Comparison of ENCODE assay signal across 16 mouse cellular contexts in genomic region chr13:49133125-49133524, GRCm38 (mm10). TPM values are rescaled to one million over a fixed set of nuclear protein-coding genes. Genes with fewer than 3 reads are reported as not detected.
DNase-seq lines count a peak whose midpoint lies in the region; ATAC-seq lines count a peak whose summit lies in the region.
"Had no signal": no experiment of that assay in that cellular context is flagged by ENCODE, and none has a peak within 500 bp of the region (broad histone marks: within the 10 kb centered on the region; RNA-seq: fewer than 3 reads in every experiment).

No protein-coding gene starts in this region.

- no peak for ATAC-seq in midbrain, embryonic 15.5 days (replicated peaks)
- no peak for ATAC-seq in hindbrain, embryonic 12.5 days (ENCODE audit: low FRiP score)
- ATAC-seq: activated CD4-positive, CD25-positive, alpha-beta regulatory T cell, adult 4 months had no signal

- H3K4me2 ChIP-seq in midbrain, embryonic 15.5 days = no peak overlapping the region
- H3K4me2 ChIP-seq in hindbrain, embryonic 12.5 days (replicated peaks) = no peak overlapping the region
- H3K4me2 ChIP-seq: heart, embryonic 15.5 days; hindbrain, embryonic 15.5 days; liver, embryonic 15.5 days had no signal

- H3K27me3 ChIP-seq in midbrain, embryonic 15.5 days (replicated peaks) = no peaks in the 10 kb centered on the region
- H3K27me3 ChIP-seq in hindbrain, embryonic 12.5 days = no peaks in the 10 kb centered on the region
- H3K27me3 ChIP-seq: heart, embryonic 15.5 days; hindbrain, embryonic 15.5 days; liver, embryonic 15.5 days had no signal

- intact Hi-C loops in gastrocnemius, postnatal 36 days (cut with DNase I) = no loop called here

- no peak overlapping the region for H3K27ac ChIP-seq in midbrain, embryonic 15.5 days
- no peak overlapping the region for H3K27ac ChIP-seq in hindbrain, embryonic 12.5 days
- H3K27ac ChIP-seq: heart, embryonic 15.5 days; liver, embryonic 15.5 days had no signal

- H3K36me3 ChIP-seq in midbrain, embryonic 15.5 days (replicated peaks) = no peaks in the 10 kb centered on the region
- 0 out of 2 replicates have a peak, but pooled peaks cover 4% of the 10 kb centered on the region for H3K36me3 ChIP-seq in hindbrain, embryonic 12.5 days
- H3K36me3 ChIP-seq: heart, embryonic 15.5 days; hindbrain, embryonic 15.5 days; liver, embryonic 15.5 days had no signal

- H3K4me3 ChIP-seq in midbrain, embryonic 15.5 days = no peak overlapping the region
- H3K4me3 ChIP-seq in hindbrain, embryonic 12.5 days = no peak overlapping the region
- H3K4me3 ChIP-seq: heart, embryonic 15.5 days; hindbrain, embryonic 15.5 days; liver, embryonic 15.5 days had no signal

- peak; percentile 53 for DNase-seq in gastrocnemius, postnatal 10 days
- no peak for DNase-seq in gastrocnemius, postnatal 36 days
- DNase-seq in right cerebral cortex, postnatal 4 days = peak; percentile 39
- no peak for DNase-seq in right cerebral cortex, postnatal 36 days (ENCODE audit: low spot score in 2 of 2)
- DNase-seq in cerebellum, postnatal 25 days = peak; percentile 64 to 82
- peak; percentile 82 to 93 for DNase-seq in kidney, postnatal 36 days
- DNase-seq: layer of hippocampus, adult 9-11 months; lung, postnatal 4 days; midbrain, embryonic 14.5 days had no signal

- H3K9ac ChIP-seq in midbrain, embryonic 15.5 days = no peak overlapping the region
- no peak overlapping the region for H3K9ac ChIP-seq in hindbrain, embryonic 12.5 days
- H3K9ac ChIP-seq: heart, embryonic 15.5 days; hindbrain, embryonic 15.5 days; liver, embryonic 15.5 days had no signal

- WGBS in midbrain, embryonic 15.5 days = 69% methylated on average over 4 of the region's 4 CpGs
- 83% methylated on average over 4 of the region's 4 CpGs for WGBS in hindbrain, embryonic 12.5 days

- peaks cover 52% of the 10 kb centered on the region for H3K4me1 ChIP-seq in midbrain, embryonic 15.5 days
- H3K4me1 ChIP-seq in hindbrain, embryonic 12.5 days = peaks cover 56% of the 10 kb centered on the region

- no peaks in the 10 kb centered on the region for H3K9me3 ChIP-seq in midbrain, embryonic 15.5 days
- no peaks in the 10 kb centered on the region for H3K9me3 ChIP-seq in hindbrain, embryonic 12.5 days (replicated peaks)
- H3K9me3 ChIP-seq: heart, embryonic 15.5 days; hindbrain, embryonic 15.5 days; liver, embryonic 15.5 days had no signal

RNA-seq across cellular contexts. Expression of gene Wnk2, which starts 14.7 kb away (rescaled TPM):
- 10 to 100 TPM; 55.7 to 60.7 TPM for total RNA-seq in gastrocnemius, postnatal 10 days (2021)
- total RNA-seq in gastrocnemius, postnatal 36 days (2021) = 10 to 100 TPM; 58.9 to 71.9 TPM
- 26.0 and 27.8 TPM in 2 replicates for polyA plus RNA-seq in midbrain, embryonic 15.5 days (2015; fragmentation: Nextera tagmentation; extraction: Ambion mirVana)
- 16.0 and 16.2 TPM in 2 replicates for polyA plus RNA-seq in hindbrain, embryonic 12.5 days (2016; fragmentation: Nextera tagmentation; extraction: Ambion mirVana)
- total RNA-seq: MEL had no signal
- polyA plus RNA-seq: activated CD4-positive, CD25-positive, alpha-beta regulatory T cell, adult 4 months had no signal

RNA-seq across cellular contexts. Expression of gene Ninj1, which starts 54.2 kb away (rescaled TPM):
- total RNA-seq in gastrocnemius, postnatal 10 days (2021) = 10 to 100 TPM; 15.0 to 16.2 TPM
- total RNA-seq in gastrocnemius, postnatal 36 days (2021) = 10 to 100 TPM; 15.1 to 15.7 TPM
- 21.2 and 22.8 TPM in 2 replicates for polyA plus RNA-seq in midbrain, embryonic 15.5 days (2015; fragmentation: Nextera tagmentation; extraction: Ambion mirVana)
- 26.5 and 28.1 TPM in 2 replicates for polyA plus RNA-seq in hindbrain, embryonic 12.5 days (2016; fragmentation: Nextera tagmentation; extraction: Ambion mirVana)

Comparison
In these comparisons a context has a peak if more than half of its experiments do, and no peak if none do; other contexts are left out.
1. DNase-seq: peak in gastrocnemius, postnatal 10 days (single experiment), right cerebral cortex, postnatal 4 days (single experiment), cerebellum, postnatal 25 days (2 of 2) and kidney, postnatal 36 days (2 of 2); none in gastrocnemius, postnatal 36 days (0 of 2) and right cerebral cortex, postnatal 36 days (0 of 2).